Mouse (Mus musculus) large intestine, adult 2 months (tissue): ENCODE data around the gene Dpf3. TPM values are rescaled to one million over a fixed set of nuclear protein-coding genes. Genes with fewer than 3 reads are reported as not detected.

ENCODE experiments used
- DNase-seq: peaks from one replicate; pipeline ENCODE4 v3.0.0-alpha.2; 2012; ENCODE audit warnings: low read depth, low spot score
- WGBS: fragments of 180-500 bp; shearing (Covaris S2); methylation state at CpG from one replicate; pipeline ENCODE4 v1.1.7; 2018; 5-methylcytosine and 5-hydroxymethylcytosine counted together
- polyA plus RNA-seq: library from polyadenylated mRNA; depleted of rRNA; stranded (reverse); fragments of >200 nt; gene quantifications from 2 replicates; pipeline ENCODE4 v1.2.3, GENCODE M21; 2012

Dpf3 gene
- polyA plus RNA-seq, 1 experiment, result 4.6 TPM

DNA sequence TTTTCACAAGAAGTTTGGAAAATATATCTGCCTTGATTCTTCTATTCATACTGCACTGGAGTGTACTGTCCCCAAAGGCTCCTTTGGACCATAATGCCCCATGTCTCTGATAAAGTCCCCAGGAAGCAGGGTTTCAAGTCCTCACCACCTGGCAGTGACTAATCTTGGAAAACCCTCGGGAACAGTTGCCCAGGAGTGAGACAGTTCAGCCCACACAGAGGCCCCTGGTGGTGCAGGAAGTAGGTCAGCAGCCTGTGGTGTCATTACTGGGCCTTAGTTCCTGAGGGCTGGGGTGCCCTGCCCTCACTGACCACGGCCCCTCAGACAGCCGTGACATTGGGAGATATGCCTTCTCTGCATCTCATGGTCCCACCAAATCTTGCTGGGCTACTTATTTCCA is 246.5 kb downstream of the Dpf3 start:
- WGBS, result 44% methylated on average over 3 of the region's 3 CpGs
- no peak for DNase-seq

DNA sequence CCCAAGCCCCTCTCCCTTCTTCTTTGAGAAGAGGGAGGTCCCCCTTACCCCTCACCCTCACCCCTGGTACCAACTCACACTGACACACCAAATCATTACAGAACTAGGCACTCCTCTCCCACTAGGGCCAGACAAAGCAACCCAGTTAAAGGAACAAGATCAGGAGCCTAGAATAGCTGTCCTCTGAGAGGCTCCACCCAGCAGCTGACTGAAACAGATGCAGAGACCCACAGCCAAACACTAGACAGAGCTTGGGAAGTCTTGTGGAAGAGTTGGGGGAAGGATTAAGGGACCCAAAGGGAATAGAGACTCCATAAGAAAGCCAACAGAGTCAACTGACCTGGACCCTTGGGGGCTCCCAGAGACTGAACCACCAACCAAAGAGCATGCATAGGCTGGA is 246.9 kb downstream of the Dpf3 start:
- no peak for DNase-seq

GRCm38 (mm10) chr12:83235781-83236180 is 251.7 kb downstream of the Dpf3 start:
- no peak for DNase-seq
- WGBS, result 88% methylated on average over 6 of the region's 6 CpGs

DNA sequence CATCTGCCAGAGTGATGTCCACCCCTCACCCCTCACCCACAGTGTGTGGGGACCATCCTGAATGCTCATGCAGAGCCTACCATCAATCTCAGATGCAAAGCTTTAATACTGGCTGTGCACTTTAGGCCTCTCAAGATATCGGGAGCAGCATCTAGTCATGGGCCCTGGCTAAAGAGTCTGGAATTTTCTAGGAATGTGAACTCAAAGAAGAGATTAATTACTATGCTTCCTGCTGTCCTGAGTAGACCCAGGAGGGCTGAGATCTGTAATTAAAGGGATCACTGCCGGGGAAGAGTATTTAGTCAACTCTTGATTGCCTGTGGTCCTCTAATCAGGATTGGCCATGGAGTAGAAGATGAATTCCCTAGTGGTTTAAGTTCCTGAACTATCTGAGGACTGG is 252.5 kb downstream of the Dpf3 start:
- 70% methylated on average over 2 of the region's 2 CpGs for WGBS

GRCm38 (mm10) chr12:83233651-83234050 is 253.9 kb downstream of the Dpf3 start:
- 57% methylated on average over 7 of the region's 7 CpGs for WGBS
- no peak for DNase-seq

More for the DNA sequence above, 252.5 kb downstream of the Dpf3 start:
- DNase-seq, result no peak

- no peak for DNase-seq
- WGBS, result 70% methylated on average over 5 of the region's 5 CpGs
Observed at GRCm38 (mm10) chr12:83232916-83233315, 254.6 kb downstream of the Dpf3 start.

DNA sequence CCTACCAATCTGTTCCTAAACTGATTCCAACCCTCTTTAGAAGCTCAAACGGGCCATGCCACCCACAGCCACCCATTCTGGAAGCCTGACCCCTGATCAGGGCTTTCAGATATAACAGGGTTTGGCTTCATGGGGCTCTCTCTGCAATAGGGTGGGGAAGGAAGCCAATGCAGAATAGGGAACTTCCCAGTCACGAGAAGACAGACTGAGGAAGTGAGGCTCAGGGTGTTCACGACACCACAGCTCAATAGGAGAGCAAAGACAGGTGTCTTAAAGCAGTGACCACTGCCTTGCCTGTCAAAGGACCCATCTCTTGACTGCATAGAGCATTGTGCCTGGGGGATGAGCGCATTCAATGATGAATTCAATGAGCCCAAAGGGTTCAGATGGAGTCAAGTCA is 256.3 kb downstream of the Dpf3 start:
- 72% methylated on average over 4 of the region's 4 CpGs for WGBS
- no peak for DNase-seq

DNA sequence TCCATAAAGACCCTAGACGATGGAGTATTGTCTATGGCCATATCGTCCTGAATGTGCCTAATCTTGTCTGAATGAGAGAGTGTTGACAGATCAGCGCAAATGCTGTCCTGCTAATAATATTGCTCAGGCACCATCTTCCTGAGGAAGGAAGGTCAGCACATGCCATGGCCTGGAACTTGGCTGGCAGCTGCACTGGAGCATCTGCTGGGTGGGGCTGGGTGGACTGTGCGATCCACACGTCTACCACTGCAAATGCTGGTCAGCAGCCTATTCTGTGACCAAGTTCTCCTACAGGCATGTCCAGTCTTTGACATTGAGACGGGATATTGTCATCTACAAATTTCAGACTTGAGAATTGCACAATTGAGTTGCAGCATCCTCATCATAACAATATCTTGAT is 257.8 kb downstream of the Dpf3 start:
- 87% methylated on average over 6 of the region's 6 CpGs for WGBS
- no peak for DNase-seq

DNA sequence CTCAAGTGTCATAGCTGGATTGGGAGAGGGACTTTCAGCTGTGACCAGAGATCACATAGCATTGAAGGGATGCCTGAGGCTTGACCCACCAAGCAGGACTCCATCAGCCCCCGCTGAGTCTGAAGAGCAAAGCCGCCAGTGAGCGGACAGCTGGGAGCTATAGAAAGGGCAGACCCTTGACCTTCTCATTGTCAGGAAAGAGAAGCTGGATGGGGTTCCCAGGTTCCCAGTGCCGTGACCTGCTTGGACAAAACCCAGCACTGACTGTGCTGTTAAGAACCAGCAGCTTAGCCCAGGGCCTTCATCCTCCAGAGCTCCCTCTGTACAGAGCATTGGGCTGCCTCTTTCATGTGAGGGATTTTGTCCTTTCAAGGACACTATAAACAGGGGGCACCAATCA is 260.5 kb downstream of the Dpf3 start:
- no peak for DNase-seq
- WGBS, result 89% methylated on average over 4 of the region's 4 CpGs

DNA sequence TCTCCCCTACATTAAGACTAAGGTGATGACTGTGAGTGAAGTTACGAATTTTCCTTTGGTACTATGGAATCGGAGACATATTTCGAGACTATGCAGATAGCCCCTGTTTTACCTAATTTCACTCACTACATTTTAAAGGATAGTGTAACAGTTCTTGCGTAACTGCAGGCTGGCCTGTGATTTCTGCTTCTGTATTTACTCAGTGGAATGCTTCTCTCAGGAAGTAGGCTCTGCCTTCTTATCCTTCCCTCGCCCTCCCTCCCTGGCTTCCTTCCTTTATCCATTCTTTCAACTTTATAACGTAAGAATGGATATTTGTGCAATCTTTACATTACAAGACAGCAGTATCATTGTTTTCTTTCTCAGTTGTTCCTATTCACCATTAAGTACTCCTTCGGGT is 266.6 kb downstream of the Dpf3 start:
- 46% methylated on average over 7 of the region's 7 CpGs for WGBS

GRCm38 (mm10) chr12:83213879-83214341 is 273.6 kb downstream of the Dpf3 start:
- DNase-seq, result no peak
- WGBS, result 66% methylated on average over 6 of the region's 6 CpGs

More for the DNA sequence above, 266.6 kb downstream of the Dpf3 start:
- no peak for DNase-seq

DNA sequence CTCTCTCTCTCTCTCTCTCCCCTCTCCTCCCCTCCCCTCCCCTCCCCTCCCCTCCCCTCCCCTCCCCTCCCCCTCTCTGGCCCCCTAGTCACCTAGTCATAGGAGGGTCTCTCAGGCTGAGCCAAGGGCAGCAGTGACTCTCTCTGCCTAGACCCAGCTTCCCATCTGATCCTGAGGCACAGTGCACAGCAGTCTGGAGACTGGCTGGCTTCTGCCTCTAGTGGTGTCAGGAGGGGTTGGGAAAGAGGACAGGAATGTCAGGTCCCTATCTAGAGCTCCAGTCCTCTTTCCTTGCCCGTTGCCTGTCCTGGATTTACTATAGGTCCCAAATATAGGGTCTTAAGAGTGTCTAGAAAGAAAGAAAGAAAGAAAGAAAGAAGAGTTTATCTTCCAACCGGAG is 275.5 kb downstream of the Dpf3 start:
- WGBS, result 73% methylated on average over 2 of the region's 2 CpGs
- no peak for DNase-seq

- 69% methylated on average over 7 of the region's 7 CpGs for WGBS
- no peak for DNase-seq
Observed at GRCm38 (mm10) chr12:83211146-83211822, 276.2 kb downstream of the Dpf3 start.

DNA sequence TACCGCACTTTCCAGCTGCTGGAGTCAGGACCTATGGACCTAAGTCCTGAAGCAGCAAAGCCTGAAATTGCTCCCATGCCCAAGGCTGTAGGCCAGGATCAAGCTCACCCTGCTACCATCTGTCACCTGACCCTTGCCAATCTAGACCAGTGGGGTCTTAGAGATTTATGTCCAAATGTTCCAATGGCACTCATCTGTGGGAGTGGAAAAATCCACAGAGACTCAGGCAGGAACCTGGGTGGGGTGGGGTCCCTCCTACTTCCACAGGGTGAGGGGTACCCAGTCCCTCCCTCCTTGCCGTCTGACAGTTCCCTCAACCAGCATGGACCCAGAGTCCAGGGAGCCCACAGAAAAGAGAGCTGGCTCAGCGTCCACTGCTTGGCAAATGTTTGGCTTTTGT is 276.8 kb downstream of the Dpf3 start:
- WGBS, result 78% methylated on average over 3 of the region's 3 CpGs

GRCm38 (mm10) chr12:83210294-83210693 is 277.2 kb downstream of the Dpf3 start:
- WGBS, result 51% methylated on average over 5 of the region's 5 CpGs
- no peak for DNase-seq

More for the DNA sequence above, 276.8 kb downstream of the Dpf3 start:
- DNase-seq, result no peak

DNA sequence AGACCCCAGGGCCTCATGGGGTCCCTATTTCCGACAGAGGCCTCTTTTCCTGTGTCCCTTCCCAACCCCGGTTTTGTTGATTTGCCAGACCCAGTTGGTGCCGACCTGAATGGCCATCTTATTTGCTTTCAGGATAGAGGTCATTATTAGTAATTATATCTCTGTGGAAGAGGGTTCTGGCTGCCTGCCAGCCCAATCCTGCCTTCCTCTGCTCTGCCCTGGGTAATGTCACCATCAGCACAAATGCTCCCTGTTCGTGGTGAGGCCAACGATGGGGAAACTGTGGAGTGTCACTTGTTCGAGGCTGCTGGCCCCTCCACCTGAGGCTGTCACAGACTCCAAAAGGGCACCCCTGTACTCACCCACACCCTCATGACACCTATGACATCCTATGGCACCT is 278.1 kb downstream of the Dpf3 start:
- DNase-seq, result no peak
- 32% methylated on average over 6 of the region's 6 CpGs for whole genome bisulfite sequencing

- DNase-seq, result no peak
- WGBS, result 64% methylated on average over 6 of the region's 6 CpGs
Observed at GRCm38 (mm10) chr12:83208841-83209240, 278.7 kb downstream of the Dpf3 start.

- DNase-seq, result no peak
- WGBS, result 54% methylated on average over 8 of the region's 8 CpGs
Observed at GRCm38 (mm10) chr12:83208011-83208410, 279.5 kb downstream of the Dpf3 start.

DNA sequence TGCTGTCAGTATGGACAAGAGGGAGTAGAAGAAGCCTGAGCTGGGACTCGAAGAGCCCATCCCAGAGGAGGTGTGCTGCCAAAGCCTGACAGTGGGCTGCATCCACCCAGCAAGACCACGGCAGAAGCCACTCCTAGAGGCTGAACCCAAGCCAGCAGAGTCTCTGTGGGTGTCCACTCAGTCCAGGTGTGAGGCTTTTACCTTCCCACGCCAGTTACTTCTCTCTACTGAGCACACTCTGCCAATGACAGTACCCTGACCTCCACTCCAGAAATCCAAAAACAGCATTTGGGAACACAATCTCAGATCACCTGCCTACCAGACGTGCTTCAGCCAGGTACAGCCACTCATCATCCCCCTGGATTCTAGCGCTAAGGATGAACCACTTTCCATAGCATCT is 280.0 kb downstream of the Dpf3 start:
- no peak for DNase-seq
- 59% methylated on average over 5 of the region's 5 CpGs for WGBS

DNA sequence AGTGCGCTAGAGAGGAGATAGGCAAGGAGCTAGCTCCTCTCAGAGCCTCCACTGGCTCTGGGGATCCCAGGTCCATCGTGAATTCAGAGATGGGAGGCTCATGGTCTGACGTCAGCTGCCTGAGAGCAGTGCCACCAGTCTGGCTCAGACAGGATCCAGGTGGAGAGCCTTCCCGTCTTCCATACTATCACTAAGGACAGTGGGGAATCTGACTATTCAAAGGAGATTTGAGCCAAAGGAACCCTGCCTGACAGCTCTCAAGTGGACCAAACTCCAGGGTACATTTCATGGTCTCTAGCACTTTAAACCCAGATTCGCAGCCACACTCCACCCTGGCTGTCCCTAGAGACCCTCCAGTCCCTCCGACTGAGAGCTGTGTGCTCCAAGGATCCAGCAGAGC is 280.6 kb downstream of the Dpf3 start:
- 75% methylated on average over 6 of the region's 6 CpGs for WGBS

DNA sequence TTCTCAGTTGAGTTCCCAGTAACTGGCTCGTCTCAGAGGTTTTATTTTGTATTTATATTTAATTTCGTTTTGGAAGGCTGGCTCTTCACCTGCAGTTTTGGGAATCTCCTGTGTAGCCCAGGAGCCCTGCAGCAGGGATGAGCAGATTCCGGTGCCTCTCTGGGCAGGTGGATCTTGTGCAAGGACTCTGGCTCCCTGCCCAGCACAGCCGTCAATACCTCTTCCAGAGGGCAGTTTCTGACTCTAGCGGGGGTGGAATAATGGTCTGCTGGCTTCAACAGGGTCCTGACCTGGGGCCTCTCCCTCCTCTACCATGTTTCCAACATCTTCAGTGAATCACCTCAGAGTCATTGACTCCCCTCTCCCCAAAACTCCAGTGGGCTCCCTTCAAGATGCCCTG is 283.2 kb downstream of the Dpf3 start:
- 57% methylated on average over 5 of the region's 5 CpGs for WGBS
- DNase-seq, result no peak

More for the DNA sequence above, 280.6 kb downstream of the Dpf3 start:
- DNase-seq, result no peak

GRCm38 (mm10) chr12:83201674-83202073 is 285.8 kb downstream of the Dpf3 start:
- 40% methylated on average over 3 of the region's 3 CpGs for WGBS
- DNase-seq, result no peak
